Mouse (Mus musculus) E14TG2a.4 (cell line): Measurements from ENCODE around the gene Dpp4.

ENCODE experiments used
- CTCF ChIP-seq: conservative IDR thresholded peaks from 2 replicates; pipeline ENCODE4 v1.5.1; 2014; ENCODE audit warnings: low read length
- NANOG ChIP-seq: IDR thresholded peaks from 2 replicates; pipeline ENCODE4 v1.6.1; 2014; ENCODE audit warnings: borderline replicate concordance, low read length, mixed read lengths
- POU5F1 ChIP-seq: IDR thresholded peaks from 2 replicates; pipeline ENCODE4 v1.6.1; 2014; ENCODE audit warnings: low read length, borderline replicate concordance

DNA sequence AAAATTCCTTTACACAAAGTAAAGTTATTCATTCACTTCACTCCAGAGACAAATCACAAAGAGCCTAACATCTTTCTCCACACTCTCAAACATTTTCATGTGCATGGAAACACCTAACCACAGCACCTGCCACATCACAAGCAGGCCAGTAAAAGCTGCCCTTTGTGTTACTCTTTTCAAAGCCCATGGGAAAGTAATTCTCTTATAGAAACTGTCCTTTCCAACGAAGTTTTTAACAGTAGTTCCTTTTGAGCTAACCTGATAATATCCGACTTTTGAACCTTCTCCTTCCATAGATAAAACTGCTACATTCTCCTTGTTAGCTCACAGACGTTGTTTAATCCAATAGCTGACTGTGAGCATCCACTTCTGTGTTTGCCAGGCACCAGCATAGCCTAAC, 21.7 kb downstream of the Dpp4 start:
- no peak for TF ChIP-seq CTCF
- TF ChIP-seq POU5F1: no peak
- TF ChIP-seq NANOG: no peak
